Mouse (Mus musculus): ENCODE data around the gene Pot1b. TPM values are rescaled to one million over a fixed set of nuclear protein-coding genes. Genes with fewer than 3 reads are reported as not detected.

The Pot1b gene
- polyA plus RNA-seq, 1 experiment from 2014 or later = 10.1 TPM

GRCm38 (mm10) chr17:55702161-55702820 lies 10.1 kb downstream of the Pot1b start:
- no peak for ATAC-seq (ENCODE audit: insufficient number of reproducible peaks, low FRiP score, low TSS enrichment, low read depth)
- peak; percentile 85 for DNase-seq (ENCODE audit: low spot score)
- WGBS = 70% methylated on average over 3 of the region's 3 CpGs
- H3K4me2 ChIP-seq (ENCODE audit: low read depth, severe bottlenecking) = no peak overlapping the region
- no peaks in the 10 kb centered on the region for H3K4me1 ChIP-seq (ENCODE audit: control insufficient read depth, insufficient read depth, low read length)
- no peaks in the 10 kb centered on the region; the same call in 1 of the 2 replicates for H3K36me3 ChIP-seq (ENCODE audit: control insufficient read depth, insufficient read depth, low read length)
- H3K9me3 ChIP-seq (ENCODE audit: control insufficient read depth, low read length) = no peaks in the 10 kb centered on the region
- H3K27me3 ChIP-seq (ENCODE audit: control insufficient read depth, insufficient read depth, low read length) = no peaks in the 10 kb centered on the region
- H3K27ac ChIP-seq (replicated peaks; ENCODE audit: low read depth, low read length) = no peak overlapping the region
- H3K9ac ChIP-seq (ENCODE audit: low read length) = no peak overlapping the region
- H3K4me3 ChIP-seq (ENCODE audit: low read depth, low read length) = no peak overlapping the region

- H3K27ac ChIP-seq (replicated peaks; ENCODE audit: low read depth, low read length) = no peak overlapping the region
- ATAC-seq (ENCODE audit: insufficient number of reproducible peaks, low FRiP score, low TSS enrichment, low read depth) (no peak), DNase-seq (ENCODE audit: low spot score) (no peak)
- no peak overlapping the region for H3K4me3 ChIP-seq (ENCODE audit: low read depth, low read length)
- no peaks in the 10 kb centered on the region for H3K9me3 ChIP-seq (ENCODE audit: control insufficient read depth, low read length)
- H3K4me1 ChIP-seq (ENCODE audit: control insufficient read depth, insufficient read depth, low read length) = no peaks in the 10 kb centered on the region
- H3K9ac ChIP-seq (ENCODE audit: low read length) = no peak overlapping the region
- H3K4me2 ChIP-seq (ENCODE audit: low read depth, severe bottlenecking) = no peak overlapping the region
- no peaks in the 10 kb centered on the region for H3K27me3 ChIP-seq (ENCODE audit: control insufficient read depth, insufficient read depth, low read length)
- no peaks in the 10 kb centered on the region; the same call in 1 of the 2 replicates for H3K36me3 ChIP-seq (ENCODE audit: control insufficient read depth, insufficient read depth, low read length)
- WGBS = 78% methylated on average over 2 of the region's 2 CpGs
Observed at GRCm38 (mm10) chr17:55699388-55699787, 13.0 kb downstream of the Pot1b start.

GRCm38 (mm10) chr17:55661099-55661498 lies 51.3 kb downstream of the Pot1b start:
- no peaks in the 10 kb centered on the region for H3K27me3 ChIP-seq (ENCODE audit: control insufficient read depth, insufficient read depth, low read length)
- no peaks in the 10 kb centered on the region for H3K36me3 ChIP-seq (ENCODE audit: control insufficient read depth, insufficient read depth, low read length)
- H3K27ac ChIP-seq (replicated peaks; ENCODE audit: low read depth, low read length) = no peak overlapping the region
- 81% methylated on average over 2 of the region's 2 CpGs for WGBS
- H3K4me1 ChIP-seq (ENCODE audit: control insufficient read depth, insufficient read depth, low read length) = no peaks in the 10 kb centered on the region
- no peak overlapping the region for H3K4me3 ChIP-seq (ENCODE audit: low read depth, low read length)
- no peaks in the 10 kb centered on the region for H3K9me3 ChIP-seq (ENCODE audit: control insufficient read depth, low read length)
- no peak for ATAC-seq (ENCODE audit: insufficient number of reproducible peaks, low FRiP score, low TSS enrichment, low read depth)
- no peak overlapping the region for H3K9ac ChIP-seq (ENCODE audit: low read length)
- no peak overlapping the region for H3K4me2 ChIP-seq (ENCODE audit: low read depth, severe bottlenecking)
- no peak for DNase-seq (ENCODE audit: low spot score)

GRCm38 (mm10) chr17:55625092-55625491 lies 87.3 kb downstream of the Pot1b start, which contains the start of gene Vmn2r118:
Vmn2r118 (minus strand) TSS chr17:55625192.
- DNase-seq (ENCODE audit: low spot score) = no peak
- H3K4me1 ChIP-seq (ENCODE audit: control insufficient read depth, insufficient read depth, low read length) = no peaks in the 10 kb centered on the region
- H3K9me3 ChIP-seq (ENCODE audit: control insufficient read depth, low read length) = no peaks in the 10 kb centered on the region
- H3K4me2 ChIP-seq (ENCODE audit: low read depth, severe bottlenecking) = no peak within 1 kb of the TSS
- WGBS = 89% methylated on average over 3 of the region's 3 CpGs
- no peak within 1 kb of the TSS for H3K9ac ChIP-seq (ENCODE audit: low read length)
- no peaks in the 10 kb centered on the region for H3K27me3 ChIP-seq (ENCODE audit: control insufficient read depth, insufficient read depth, low read length)
- no peak within 1 kb of the TSS for H3K27ac ChIP-seq (replicated peaks; ENCODE audit: low read depth, low read length)
- no peaks in the 10 kb centered on the region for H3K36me3 ChIP-seq (ENCODE audit: control insufficient read depth, insufficient read depth, low read length)
- no peak for ATAC-seq (ENCODE audit: insufficient number of reproducible peaks, low FRiP score, low TSS enrichment, low read depth)
- no peak within 1 kb of the TSS for H3K4me3 ChIP-seq (ENCODE audit: low read depth, low read length)

Other genes starting within 250 kb of the Pot1b start
- gene Vmn2r118, start 87.4 kb downstream of the Pot1b start, polyA plus RNA-seq (2014; fragmentation: Nextera tagmentation; extraction: Ambion mirVana) = not detected in 2 replicates
- gene Adgre4, start 37.4 kb upstream of the Pot1b start, polyA plus RNA-seq (2014; fragmentation: Nextera tagmentation; extraction: Ambion mirVana) = 0.16 and 0.23 TPM in 2 replicates
- gene Zfp119a, start 166.3 kb upstream of the Pot1b start, polyA plus RNA-seq (2014; fragmentation: Nextera tagmentation; extraction: Ambion mirVana) = 10.3 TPM in 2 replicates
- gene Zfp959, start 179.5 kb upstream of the Pot1b start, polyA plus RNA-seq (2014; fragmentation: Nextera tagmentation; extraction: Ambion mirVana) = 16.6 and 17.8 TPM in 2 replicates
- 6.6 and 7.1 TPM in 2 replicates for gene Zfp119b, start 236.9 kb upstream of the Pot1b start, polyA plus RNA-seq (2014; fragmentation: Nextera tagmentation; extraction: Ambion mirVana)
- gene Ebi3, start 240.0 kb upstream of the Pot1b start, polyA plus RNA-seq (2014; fragmentation: Nextera tagmentation; extraction: Ambion mirVana) = 0.79 and 1.1 TPM in 2 replicates
- gene Yju2, start 246.5 kb upstream of the Pot1b start, polyA plus RNA-seq (2014; fragmentation: Nextera tagmentation; extraction: Ambion mirVana) = 20.7 and 22.3 TPM in 2 replicates